Mouse (Mus musculus) midbrain, embryonic 11.5 days (tissue): ENCODE data around the gene Gpr87. TPM values are rescaled to one million over a fixed set of nuclear protein-coding genes. Genes with fewer than 3 reads are reported as not detected.

Experiments used
- ATAC-seq: fragments of 200-750 bp; cut with Nextera tagmentation; 2 replicates; pipeline ENCODE4 v1.8.0; 2017; ENCODE audit warnings: moderate TSS enrichment, moderate library complexity; ENCODE audit not compliant: low FRiP score
- DNase-seq: peaks from one replicate; pipeline ENCODE4 v3.0.0; 2015; ENCODE audit warnings: low spot score; ENCODE audit errors: missing footprints
- H3K27ac ChIP-seq: fragments of 300-500 bp; sonication (generic); 2 replicates; pipeline ENCODE4 v1.5.1; 2014; ENCODE audit warnings: low read depth, low read length
- H3K27me3 ChIP-seq: fragments of 300-500 bp; sonication (generic); 2 replicates; pipeline ENCODE4 v1.6.1; 2014; ENCODE audit warnings: mild to moderate bottlenecking, low read length, moderate library complexity, mixed read lengths; ENCODE audit not compliant: control insufficient read depth, insufficient read depth
- H3K36me3 ChIP-seq: fragments of 300-500 bp; sonication (generic); 2 replicates; pipeline ENCODE4 v1.6.1; 2014; ENCODE audit warnings: mild to moderate bottlenecking, low read length, moderate library complexity, mixed read lengths; ENCODE audit not compliant: control insufficient read depth, insufficient read depth
- H3K4me1 ChIP-seq: fragments of 300-500 bp; sonication (generic); 2 replicates; pipeline ENCODE4 v1.6.1; 2014; ENCODE audit warnings: low read length; ENCODE audit not compliant: control insufficient read depth, insufficient read depth
- H3K4me2 ChIP-seq: fragments of 300-500 bp; sonication (generic); 2 replicates; pipeline ENCODE4 v1.6.1; 2014; ENCODE audit warnings: mild to moderate bottlenecking, moderate library complexity
- H3K4me3 ChIP-seq: fragments of 300-500 bp; sonication (generic); 2 replicates; pipeline ENCODE4 v1.5.1; 2014; ENCODE audit warnings: low read depth, low read length
- H3K9ac ChIP-seq: fragments of 300-500 bp; sonication (generic); 2 replicates; pipeline ENCODE4 v1.6.1; 2014; ENCODE audit warnings: low read length
- H3K9me3 ChIP-seq: fragments of 300-500 bp; sonication (generic); 2 replicates; pipeline ENCODE4 v1.6.1; 2016; ENCODE audit warnings: low read length; ENCODE audit not compliant: control insufficient read depth
- WGBS: fragments of 180-500 bp; shearing (Covaris S2); extraction: QIAGEN DNeasy Blood & Tissue Kit; methylation state at CpG from one replicate; pipeline ENCODE4 v1.1.7; 2014; 5-methylcytosine and 5-hydroxymethylcytosine counted together
- polyA plus RNA-seq: library from polyadenylated mRNA; unstranded; fragments of >200 nt; fragmentation: Nextera tagmentation; extraction: Ambion mirVana; gene quantifications from 2 replicates; pipeline ENCODE4 v1.2.1, GENCODE M21; 2014

Gene Gpr87
- polyA plus RNA-seq, 1 experiment from 2014 or later: 0.26 TPM

DNA sequence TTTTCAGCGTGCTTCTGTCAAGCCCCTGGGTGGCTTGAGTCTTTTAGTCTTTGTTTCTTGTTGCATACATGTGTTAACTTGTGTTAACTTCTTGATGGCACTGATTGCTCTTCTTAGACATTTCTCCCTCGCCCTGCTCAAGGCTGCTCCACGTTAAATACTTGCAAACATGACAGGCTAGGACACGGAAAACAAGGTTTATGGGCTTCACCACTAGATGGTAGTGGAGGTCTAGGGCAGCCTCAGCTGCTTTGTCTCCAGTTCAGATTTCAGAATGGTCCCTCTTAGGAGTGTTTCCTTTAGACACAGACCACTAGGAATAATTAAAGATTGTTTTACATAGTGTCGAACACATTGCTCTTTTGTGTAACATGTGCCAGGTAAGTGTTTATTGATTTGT, 19.7 kb downstream of the Gpr87 start:
- H3K4me2 ChIP-seq: no peak overlapping the region
- H3K36me3 ChIP-seq: no peaks in the 10 kb centered on the region
- no peaks in the 10 kb centered on the region for H3K4me1 ChIP-seq
- DNase-seq (peak; percentile 84), ATAC-seq (peak; percentile 68; the same call in 1 of the 2 replicates)
- no peak overlapping the region for H3K27ac ChIP-seq
- H3K9me3 ChIP-seq: no peaks in the 10 kb centered on the region
- no peaks in the 10 kb centered on the region for H3K27me3 ChIP-seq
- no peak overlapping the region for H3K4me3 ChIP-seq
- no peak overlapping the region for H3K9ac ChIP-seq
- WGBS: 45% methylated on average over 5 of the region's 5 CpGs

DNA sequence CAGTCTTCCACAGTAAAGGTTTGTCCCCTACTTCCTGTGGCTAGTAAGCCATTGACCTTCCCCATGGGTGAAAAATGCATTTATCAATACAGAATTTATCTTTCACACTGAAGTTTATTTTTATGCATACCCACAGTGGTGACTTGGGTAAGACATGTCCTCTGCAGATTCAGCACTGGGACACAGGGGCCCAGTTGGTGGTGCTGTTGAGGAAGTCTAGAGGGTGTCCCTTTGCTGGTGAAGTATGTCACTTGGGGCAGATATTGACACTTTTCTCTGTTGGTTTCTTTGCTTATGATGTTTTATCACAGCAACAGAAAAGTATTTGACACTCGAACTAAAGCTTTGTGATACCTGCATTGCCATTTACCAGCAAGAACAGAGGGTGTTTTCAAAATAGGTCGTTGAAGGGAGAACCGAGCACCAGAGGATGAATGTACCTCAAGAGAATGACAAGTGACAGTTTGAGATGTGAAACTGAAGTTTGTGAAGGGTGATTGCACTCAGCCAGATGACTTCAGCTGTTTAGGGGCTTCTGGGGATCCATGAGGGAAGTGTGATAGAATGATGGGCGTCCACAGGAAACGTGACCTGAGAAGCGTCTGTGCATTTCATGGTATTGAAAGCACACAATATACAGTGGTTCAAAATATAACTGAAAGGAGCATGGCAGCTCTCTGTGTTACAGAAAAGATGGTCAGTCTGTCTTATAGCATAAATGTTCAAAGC, 20.3 kb downstream of the Gpr87 start:
- no peaks in the 10 kb centered on the region for H3K4me1 ChIP-seq
- 87% methylated on average over 6 of the region's 6 CpGs for WGBS
- no peak overlapping the region for H3K4me3 ChIP-seq
- no peaks in the 10 kb centered on the region for H3K27me3 ChIP-seq
- H3K9ac ChIP-seq: no peak overlapping the region
- H3K27ac ChIP-seq: no peak overlapping the region
- no peak for ATAC-seq
- no peaks in the 10 kb centered on the region for H3K9me3 ChIP-seq
- H3K4me2 ChIP-seq: no peak overlapping the region
- DNase-seq: no peak
- H3K36me3 ChIP-seq: no peaks in the 10 kb centered on the region

DNA sequence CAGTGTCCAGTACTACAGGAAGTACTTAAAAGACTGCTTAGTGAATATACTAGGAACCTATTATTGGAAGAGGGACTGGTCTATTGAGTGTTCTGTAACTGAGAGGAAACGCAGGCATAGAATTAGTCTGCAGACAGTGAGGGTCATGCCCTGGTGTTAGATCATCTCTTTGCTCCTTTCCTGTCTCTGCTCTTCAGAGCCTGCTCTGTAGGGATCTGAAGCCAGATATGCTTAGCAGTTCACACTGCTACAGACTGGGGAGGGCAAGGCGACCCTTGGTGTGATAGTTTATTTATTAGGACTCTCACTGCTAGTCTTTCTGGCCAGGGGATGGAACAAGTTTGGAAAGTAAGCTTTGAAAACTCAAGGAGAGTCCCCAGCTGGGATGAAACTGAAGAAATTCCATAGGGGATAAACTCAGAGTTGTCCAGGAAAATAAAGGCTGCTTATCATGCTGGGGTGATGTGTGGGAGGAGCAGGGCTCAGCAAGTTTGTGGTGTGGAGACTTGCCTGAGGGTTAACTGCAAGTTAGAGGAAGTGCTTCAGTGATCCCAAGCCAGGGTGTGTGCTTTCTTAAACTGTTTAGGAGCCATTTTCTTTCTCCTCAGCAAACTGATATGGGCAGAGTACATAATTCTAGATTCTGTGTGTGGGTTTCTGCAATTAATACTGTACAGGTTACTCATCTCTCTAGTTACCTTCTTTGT, 24.8 kb downstream of the Gpr87 start:
- 66% methylated on average over 2 of the region's 2 CpGs for WGBS
- no peak for DNase-seq
- H3K4me2 ChIP-seq: no peak overlapping the region

GRCm38 (mm10) chr3:59169215-59169614, 25.7 kb downstream of the Gpr87 start:
- ATAC-seq (no peak), DNase-seq (no peak)
- Histone ChIP-seq H3K9me3 (no peaks in the 10 kb centered on the region), H3K27me3 (no peaks in the 10 kb centered on the region), H3K9ac (no peak overlapping the region), H3K27ac (no peak overlapping the region), H3K36me3 (no peaks in the 10 kb centered on the region), H3K4me1 (no peaks in the 10 kb centered on the region), H3K4me3 (no peak overlapping the region), H3K4me2 (no peak overlapping the region)
- WGBS: 86% methylated on average over 4 of the region's 4 CpGs

More for the DNA sequence above, 24.8 kb downstream of the Gpr87 start:
- no peaks in the 10 kb centered on the region for H3K36me3 ChIP-seq
- H3K4me1 ChIP-seq: no peaks in the 10 kb centered on the region
- ATAC-seq: no peak
- H3K27me3 ChIP-seq: no peaks in the 10 kb centered on the region
- H3K9ac ChIP-seq: no peak overlapping the region
- H3K9me3 ChIP-seq: no peaks in the 10 kb centered on the region
- no peak overlapping the region for H3K4me3 ChIP-seq
- no peak overlapping the region for H3K27ac ChIP-seq

DNA sequence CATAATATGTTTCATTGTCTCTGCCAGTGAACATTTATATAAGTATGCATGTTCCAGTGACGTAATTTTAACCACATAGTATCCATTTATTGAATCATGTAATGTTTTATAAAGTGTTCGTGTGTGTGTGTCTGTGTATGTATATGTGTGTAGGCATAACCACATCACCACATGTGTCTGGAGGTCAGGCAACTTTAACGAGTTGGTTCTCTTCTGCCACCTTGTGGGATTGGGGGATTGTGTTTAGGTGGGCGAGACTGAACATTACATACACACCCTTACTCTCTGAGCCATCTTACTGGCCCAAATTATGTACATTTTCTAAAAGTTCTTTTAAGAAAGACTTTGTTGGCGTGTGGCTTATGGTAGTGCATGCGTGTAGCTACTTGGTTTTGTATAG, 26.4 kb downstream of the Gpr87 start:
- Histone ChIP-seq H3K4me2 (no peak overlapping the region), H3K4me1 (no peaks in the 10 kb centered on the region), H3K9ac (no peak overlapping the region), H3K36me3 (no peaks in the 10 kb centered on the region), H3K9me3 (no peaks in the 10 kb centered on the region), H3K27me3 (no peaks in the 10 kb centered on the region), H3K4me3 (no peak overlapping the region), H3K27ac (no peak overlapping the region)
- ATAC-seq (no peak), DNase-seq (no peak)
- WGBS: 84% methylated on average over 6 of the region's 6 CpGs

DNA sequence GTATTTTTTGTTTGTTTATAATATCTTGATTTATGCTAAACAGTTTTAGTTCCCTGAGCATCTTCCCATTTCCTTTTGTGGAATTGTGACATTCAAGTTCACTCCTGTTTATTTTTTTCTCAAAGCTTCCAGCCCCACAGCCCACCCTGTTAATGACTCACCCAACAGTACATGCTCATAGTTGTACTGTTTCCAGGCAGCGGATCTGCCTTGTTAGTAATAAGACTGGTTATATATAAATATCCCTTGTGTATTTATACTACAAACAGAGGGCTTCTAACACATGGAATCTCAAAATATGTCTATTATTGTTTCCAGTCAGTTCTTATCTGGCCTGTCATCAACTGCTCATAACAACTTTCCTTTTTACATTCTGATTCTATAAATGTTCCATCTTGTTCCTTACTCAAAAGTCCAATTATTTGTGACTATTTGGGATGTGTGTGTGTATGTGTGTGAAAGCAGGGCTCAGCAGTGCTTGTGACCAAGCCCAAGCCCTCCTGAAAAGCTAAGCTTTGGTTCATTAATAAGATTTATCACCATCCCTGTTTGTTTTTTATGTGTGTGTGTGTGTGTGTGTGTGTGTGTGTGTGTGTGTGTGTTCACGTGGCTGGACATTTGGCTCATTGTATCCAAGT, 27.4 kb downstream of the Gpr87 start:
- no peak for DNase-seq
- Histone ChIP-seq H3K4me1 (no peaks in the 10 kb centered on the region), H3K4me3 (no peak overlapping the region), H3K27me3 (no peaks in the 10 kb centered on the region), H3K9me3 (no peaks in the 10 kb centered on the region), H3K4me2 (no peak overlapping the region), H3K27ac (no peak overlapping the region), H3K36me3 (no peaks in the 10 kb centered on the region), H3K9ac (no peak overlapping the region)
- no peak for ATAC-seq
- 87% methylated on average over 2 of the region's 2 CpGs for WGBS

- no peaks in the 10 kb centered on the region for H3K9me3 ChIP-seq
- no peaks in the 10 kb centered on the region for H3K36me3 ChIP-seq
- 90% methylated on average over 1 of the region's 1 CpGs for WGBS
- H3K27ac ChIP-seq: no peak overlapping the region
- ATAC-seq: no peak
- H3K9ac ChIP-seq: no peak overlapping the region
- DNase-seq: no peak
- no peaks in the 10 kb centered on the region for H3K4me1 ChIP-seq
- no peaks in the 10 kb centered on the region for H3K27me3 ChIP-seq
- no peak overlapping the region for H3K4me3 ChIP-seq
- no peak overlapping the region for H3K4me2 ChIP-seq
Observed at GRCm38 (mm10) chr3:59160465-59160864, 34.4 kb downstream of the Gpr87 start.

DNA sequence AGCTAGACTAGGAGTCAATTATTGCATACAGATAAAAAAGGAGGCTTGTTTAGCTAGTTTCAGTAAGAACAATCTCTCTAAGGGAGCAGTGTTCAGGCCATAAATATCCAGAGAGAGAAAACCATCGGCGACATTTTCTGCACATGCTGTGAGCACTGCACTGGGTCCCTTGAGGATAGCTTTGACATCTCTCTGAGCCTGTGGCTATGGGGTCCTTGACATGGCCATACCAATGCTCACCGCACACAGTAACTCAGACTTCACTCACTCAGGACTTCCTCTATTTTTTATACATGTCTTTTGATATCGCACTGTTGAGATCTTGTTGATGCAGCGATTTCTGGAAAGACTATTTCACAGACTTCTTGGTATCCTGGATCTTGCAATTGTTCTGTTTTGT, 37.9 kb downstream of the Gpr87 start:
- no peak overlapping the region for H3K27ac ChIP-seq
- 95% methylated on average over 5 of the region's 5 CpGs for WGBS
- H3K36me3 ChIP-seq: no peaks in the 10 kb centered on the region
- ATAC-seq (no peak), DNase-seq (no peak)
- H3K27me3 ChIP-seq: no peaks in the 10 kb centered on the region
- H3K4me3 ChIP-seq: no peak overlapping the region
- H3K9ac ChIP-seq: no peak overlapping the region
- H3K9me3 ChIP-seq: no peaks in the 10 kb centered on the region
- H3K4me1 ChIP-seq: no peaks in the 10 kb centered on the region
- H3K4me2 ChIP-seq: no peak overlapping the region

- H3K36me3 ChIP-seq: no peaks in the 10 kb centered on the region
- H3K4me3 ChIP-seq: no peak overlapping the region
- H3K27ac ChIP-seq: no peak overlapping the region
- ATAC-seq: no peak
- H3K9ac ChIP-seq: no peak overlapping the region
- 93% methylated on average over 6 of the region's 6 CpGs for WGBS
- H3K9me3 ChIP-seq: no peaks in the 10 kb centered on the region
- no peaks in the 10 kb centered on the region for H3K4me1 ChIP-seq
- no peak for DNase-seq
- H3K4me2 ChIP-seq: no peak overlapping the region
- no peaks in the 10 kb centered on the region for H3K27me3 ChIP-seq
Observed at GRCm38 (mm10) chr3:59155404-59155803, 39.5 kb downstream of the Gpr87 start.
